Mouse (Mus musculus): ENCODE measurements around the gene Sin3a. TPM values are rescaled to one million over a fixed set of nuclear protein-coding genes. Genes with fewer than 3 reads are reported as not detected.

Sin3a gene
- polyA plus RNA-seq, 1 experiment from 2014 or later, result 15.7 TPM

GRCm38 (mm10) chr9:57152331-57152730 is 80.5 kb downstream of the Sin3a start:
- WGBS, result 49% methylated on average over 6 of the region's 6 CpGs
- Histone ChIP-seq H3K27me3 (no peaks in the 10 kb centered on the region), H3K4me3 (no peak overlapping the region), H3K36me3 (peaks cover 13% of the 10 kb centered on the region), H3K27ac (no peak overlapping the region), H3K9me3 (replicated peaks) (no peaks in the 10 kb centered on the region), H3K4me1 (replicated peaks) (peaks cover 11% of the 10 kb centered on the region), H3K4me2 (no peak overlapping the region), H3K9ac (no peak overlapping the region)
- no peak for ATAC-seq (replicated peaks; ENCODE audit: insufficient number of reproducible peaks, insufficient read depth, low FRiP score, low read depth)

GRCm38 (mm10) chr9:57156383-57156782 is 84.5 kb downstream of the Sin3a start:
- no peak overlapping the region for H3K4me3 ChIP-seq
- WGBS, result 92% methylated on average over 7 of the region's 7 CpGs

GRCm38 (mm10) chr9:57156823-57157222 is 85.0 kb downstream of the Sin3a start:
- no peaks in the 10 kb centered on the region for H3K9me3 ChIP-seq (replicated peaks)
- ATAC-seq (replicated peaks; ENCODE audit: insufficient number of reproducible peaks, insufficient read depth, low FRiP score, low read depth), result no peak
- no peak overlapping the region for H3K27ac ChIP-seq
- no peaks in the 10 kb centered on the region for H3K27me3 ChIP-seq
- WGBS, result 84% methylated on average over 8 of the region's 8 CpGs
- no peak overlapping the region for H3K9ac ChIP-seq
- H3K4me1 ChIP-seq (replicated peaks), result peaks cover 13% of the 10 kb centered on the region
- peak overlapping the region; percentile 91; the same call in 1 of the 2 replicates for H3K4me3 ChIP-seq
- H3K36me3 ChIP-seq, result peaks cover 13% of the 10 kb centered on the region
- H3K4me2 ChIP-seq, result no peak overlapping the region

More at GRCm38 (mm10) chr9:57156383-57156782, 84.5 kb downstream of the Sin3a start:
- Histone ChIP-seq H3K36me3 (peaks cover 13% of the 10 kb centered on the region), H3K27ac (no peak overlapping the region), H3K4me2 (no peak overlapping the region), H3K27me3 (no peaks in the 10 kb centered on the region), H3K9ac (no peak overlapping the region), H3K4me1 (replicated peaks) (peaks cover 13% of the 10 kb centered on the region), H3K9me3 (replicated peaks) (no peaks in the 10 kb centered on the region)
- no peak for ATAC-seq (replicated peaks; ENCODE audit: insufficient number of reproducible peaks, insufficient read depth, low FRiP score, low read depth)

GRCm38 (mm10) chr9:57157499-57157898 is 85.7 kb downstream of the Sin3a start:
- H3K9ac ChIP-seq, result peak overlapping the region; percentile 73
- peak overlapping the region; percentile 96 for H3K4me2 ChIP-seq
- ATAC-seq (replicated peaks; ENCODE audit: insufficient number of reproducible peaks, insufficient read depth, low FRiP score, low read depth), result no peak
- H3K27me3 ChIP-seq, result no peaks in the 10 kb centered on the region
- WGBS, result 24% methylated on average over 13 of the region's 13 CpGs
- H3K9me3 ChIP-seq (replicated peaks), result no peaks in the 10 kb centered on the region
- no peak overlapping the region for H3K27ac ChIP-seq
- peaks cover 13% of the 10 kb centered on the region for H3K4me1 ChIP-seq (replicated peaks)
- H3K4me3 ChIP-seq, result peak overlapping the region; percentile 91
- peaks cover 13% of the 10 kb centered on the region for H3K36me3 ChIP-seq

- H3K4me1 ChIP-seq (replicated peaks), result peaks cover 13% of the 10 kb centered on the region
- peak; percentile 78 for ATAC-seq (replicated peaks; ENCODE audit: insufficient number of reproducible peaks, insufficient read depth, low FRiP score, low read depth)
- peak within 1 kb of the TSS; percentile 73 for H3K9ac ChIP-seq
- peak within 1 kb of the TSS; percentile 91 for H3K4me3 ChIP-seq
- no peak within 1 kb of the TSS for H3K27ac ChIP-seq
- under 1% methylated on average over 24 of the region's 24 CpGs for WGBS
- H3K27me3 ChIP-seq, result no peaks in the 10 kb centered on the region
- peak within 1 kb of the TSS; percentile 96 for H3K4me2 ChIP-seq
- no peaks in the 10 kb centered on the region for H3K9me3 ChIP-seq (replicated peaks)
- H3K36me3 ChIP-seq, result peaks cover 13% of the 10 kb centered on the region
These were observed 86.2 kb downstream of the Sin3a start, which contains the start of gene Commd4 for GRCm38 (mm10) chr9:57158013-57158470. TSS of gene Commd4 (minus strand) at chr9:57158331.

- peak overlapping the region; percentile 91 for H3K4me3 ChIP-seq
- 34% methylated on average over 11 of the region's 11 CpGs for WGBS
- H3K27ac ChIP-seq, result no peak overlapping the region
- ATAC-seq (replicated peaks; ENCODE audit: insufficient number of reproducible peaks, insufficient read depth, low FRiP score, low read depth), result no peak
- H3K27me3 ChIP-seq, result no peaks in the 10 kb centered on the region
- H3K36me3 ChIP-seq, result peaks cover 13% of the 10 kb centered on the region
- H3K9ac ChIP-seq, result peak overlapping the region; percentile 73
- H3K9me3 ChIP-seq (replicated peaks), result no peaks in the 10 kb centered on the region
- peaks cover 13% of the 10 kb centered on the region for H3K4me1 ChIP-seq (replicated peaks)
- peak overlapping the region; percentile 96 for H3K4me2 ChIP-seq
These were observed 86.7 kb downstream of the Sin3a start for GRCm38 (mm10) chr9:57158506-57158905.

GRCm38 (mm10) chr9:57162496-57162895 is 90.7 kb downstream of the Sin3a start:
- Histone ChIP-seq H3K9ac (no peak overlapping the region), H3K27ac (no peak overlapping the region), H3K4me3 (no peak overlapping the region), H3K9me3 (replicated peaks) (no peaks in the 10 kb centered on the region), H3K27me3 (no peaks in the 10 kb centered on the region), H3K4me1 (replicated peaks) (peaks cover 6% of the 10 kb centered on the region), H3K4me2 (no peak overlapping the region), H3K36me3 (no peaks in the 10 kb centered on the region)
- ATAC-seq (replicated peaks; ENCODE audit: insufficient number of reproducible peaks, insufficient read depth, low FRiP score, low read depth), result no peak
- whole genome bisulfite sequencing, result 8% methylated on average over 3 of the region's 3 CpGs

GRCm38 (mm10) chr9:57163137-57163536 is 91.3 kb downstream of the Sin3a start:
- WGBS, result 54% methylated on average over 2 of the region's 2 CpGs
- Histone ChIP-seq H3K36me3 (no peaks in the 10 kb centered on the region), H3K4me1 (replicated peaks) (0 out of 2 replicates have a peak, but pooled peaks cover 2% of the 10 kb centered on the region), H3K27me3 (no peaks in the 10 kb centered on the region), H3K9ac (no peak overlapping the region), H3K4me2 (no peak overlapping the region), H3K4me3 (no peak overlapping the region), H3K9me3 (replicated peaks) (no peaks in the 10 kb centered on the region), H3K27ac (no peak overlapping the region)
- ATAC-seq (replicated peaks; ENCODE audit: insufficient number of reproducible peaks, insufficient read depth, low FRiP score, low read depth), result no peak

- Histone ChIP-seq H3K9me3 (replicated peaks) (no peaks in the 10 kb centered on the region), H3K27me3 (no peaks in the 10 kb centered on the region), H3K9ac (no peak overlapping the region), H3K36me3 (no peaks in the 10 kb centered on the region), H3K4me1 (replicated peaks) (no peaks in the 10 kb centered on the region), H3K27ac (no peak overlapping the region), H3K4me2 (no peak overlapping the region), H3K4me3 (no peak overlapping the region)
- 77% methylated on average over 2 of the region's 2 CpGs for WGBS
- no peak for ATAC-seq (replicated peaks; ENCODE audit: insufficient number of reproducible peaks, insufficient read depth, low FRiP score, low read depth)
These were observed 94.3 kb downstream of the Sin3a start for GRCm38 (mm10) chr9:57166173-57166572.

GRCm38 (mm10) chr9:57168411-57168810 is 96.6 kb downstream of the Sin3a start:
- 73% methylated on average over 5 of the region's 5 CpGs for WGBS
- Histone ChIP-seq H3K27me3 (no peaks in the 10 kb centered on the region), H3K9me3 (replicated peaks) (no peaks in the 10 kb centered on the region), H3K4me2 (no peak overlapping the region), H3K27ac (no peak overlapping the region), H3K9ac (no peak overlapping the region), H3K4me1 (replicated peaks) (no peaks in the 10 kb centered on the region), H3K4me3 (no peak overlapping the region), H3K36me3 (no peaks in the 10 kb centered on the region)
- no peak for ATAC-seq (replicated peaks; ENCODE audit: insufficient number of reproducible peaks, insufficient read depth, low FRiP score, low read depth)
